ENCODE assay signal across 17 mouse cellular contexts in the genomic region with DNA sequence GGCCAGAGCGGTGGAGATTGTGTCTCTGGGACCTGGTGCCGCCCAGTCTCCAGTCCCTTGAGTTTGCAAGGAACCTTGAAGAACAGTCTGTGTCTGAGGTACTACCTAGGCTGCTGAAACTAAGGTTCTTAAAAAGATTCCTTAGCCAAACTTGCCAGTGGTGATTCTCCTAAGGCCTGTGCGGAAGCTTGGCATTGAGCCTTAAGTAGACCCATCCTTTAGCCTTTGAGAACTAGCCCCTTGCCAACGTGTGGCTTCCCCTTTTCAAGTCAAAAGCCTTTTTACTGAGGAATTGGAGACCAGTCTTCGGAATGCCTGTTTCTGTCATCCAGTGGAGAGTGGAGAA. TPM values are rescaled to one million over a fixed set of nuclear protein-coding genes. Genes with fewer than 3 reads are reported as not detected.
DNase-seq lines count a peak whose midpoint lies in the region; ATAC-seq and TF ChIP-seq lines count a peak whose summit lies in the region.
"Had no signal": no experiment of that assay in that cellular context is flagged by ENCODE, and none has a peak within 500 bp of the region (broad histone marks: within the 10 kb centered on the region; RNA-seq: fewer than 3 reads in every experiment).

No protein-coding gene starts in this region.

- TF ChIP-seq POLR2A in embryonic fibroblast, embryonic 13.5 days (IDR thresholded peaks at IDR 0.05; ENCODE audit: low read depth, low read length): no peak

- intact Hi-C loops in heart, postnatal 14 days (cut with DNase I): no loop called here

- H3K27me3 ChIP-seq in heart, embryonic 13.5 days (replicated peaks): peaks cover 100% of the 10 kb centered on the region
- peaks cover 97% of the 10 kb centered on the region for H3K27me3 ChIP-seq in kidney, embryonic 16.5 days (ENCODE audit: insufficient read depth, low read length)
- peaks cover 95% of the 10 kb centered on the region for H3K27me3 ChIP-seq in limb, embryonic 15.5 days

- H3K4me3 ChIP-seq in heart, embryonic 13.5 days: peak overlapping the region; percentile 40
- peak overlapping the region; percentile 41 for H3K4me3 ChIP-seq in kidney, embryonic 16.5 days (ENCODE audit: low read length)
- no peak overlapping the region for H3K4me3 ChIP-seq in embryonic fibroblast, embryonic 13.5 days (ENCODE audit: insufficient read depth, low read length)
- H3K4me3 ChIP-seq in limb, embryonic 15.5 days: peak overlapping the region; percentile 33

- peaks cover 6% of the 10 kb centered on the region; the same call in 1 of the 2 replicates for H3K4me1 ChIP-seq in heart, embryonic 13.5 days
- H3K4me1 ChIP-seq in kidney, embryonic 16.5 days (ENCODE audit: insufficient read depth, low read length): peaks cover 15% of the 10 kb centered on the region
- H3K4me1 ChIP-seq in embryonic fibroblast, embryonic 13.5 days (ENCODE audit: control insufficient read depth, insufficient read depth, low read length): no peaks in the 10 kb centered on the region
- peaks cover 17% of the 10 kb centered on the region for H3K4me1 ChIP-seq in limb, embryonic 15.5 days

- peak overlapping the region; percentile 66 for H3K4me2 ChIP-seq in heart, embryonic 13.5 days
- H3K4me2 ChIP-seq in kidney, embryonic 16.5 days (replicated peaks; ENCODE audit: low read depth, low read length): peak overlapping the region; percentile 60
- peak overlapping the region; percentile 48 for H3K4me2 ChIP-seq in limb, embryonic 15.5 days

- TF ChIP-seq CTCF in embryonic fibroblast, embryonic 13.5 days (IDR thresholded peaks at IDR 0.05; ENCODE audit: borderline replicate concordance, insufficient read depth, low read length): peak; percentile 32; the same call in 1 of the 2 replicates

- DNase-seq in heart, postnatal 14 days: no peak
- DNase-seq in kidney, postnatal 25 days: no peak
- no peak for DNase-seq in natural killer cell, adult 2 months (ENCODE audit: low spot score in 2 of 2)
- DNase-seq: cerebellum, adult 8-10 months; kidney, adult 11 months; spleen, adult 18-20 months had no signal

- no peaks in the 10 kb centered on the region for H3K36me3 ChIP-seq in heart, embryonic 13.5 days
- no peaks in the 10 kb centered on the region for H3K36me3 ChIP-seq in kidney, embryonic 16.5 days (ENCODE audit: insufficient read depth, low read length)
- no peaks in the 10 kb centered on the region for H3K36me3 ChIP-seq in limb, embryonic 15.5 days

- WGBS in heart, embryonic 13.5 days: 3% methylated on average over 5 of the region's 5 CpGs
- WGBS in kidney, embryonic 16.5 days: 13% methylated on average over 5 of the region's 5 CpGs
- 15% methylated on average over 5 of the region's 5 CpGs for WGBS in limb, embryonic 15.5 days

- H3K27ac ChIP-seq in heart, embryonic 13.5 days (replicated peaks): no peak overlapping the region
- H3K27ac ChIP-seq in kidney, embryonic 16.5 days (ENCODE audit: low read length): no peak overlapping the region
- no peak overlapping the region for H3K27ac ChIP-seq in embryonic fibroblast, embryonic 13.5 days (ENCODE audit: insufficient read depth, low read length)
- no peak overlapping the region for H3K27ac ChIP-seq in limb, embryonic 15.5 days
- H3K27ac ChIP-seq: macrophage; stomach, postnatal 0 days had no signal

- no peak for ATAC-seq in heart, embryonic 13.5 days (ENCODE audit: extremely low read depth, insufficient number of reproducible peaks, low FRiP score, low TSS enrichment)
- no peak for ATAC-seq in kidney, embryonic 16.5 days (ENCODE audit: low FRiP score, low TSS enrichment)
- ATAC-seq in limb, embryonic 15.5 days (ENCODE audit: insufficient number of reproducible peaks, low FRiP score, low TSS enrichment, low read depth): no peak
- ATAC-seq in granulocyte monocyte progenitor cell, adult 5-6 weeks (replicated peaks; ENCODE audit: poor library complexity, severe bottlenecking): no peak

- H3K9me3 ChIP-seq in heart, embryonic 13.5 days: no peaks in the 10 kb centered on the region
- no peaks in the 10 kb centered on the region for H3K9me3 ChIP-seq in kidney, embryonic 16.5 days (ENCODE audit: low read length)
- no peaks in the 10 kb centered on the region for H3K9me3 ChIP-seq in limb, embryonic 15.5 days

- H3K9ac ChIP-seq in heart, embryonic 13.5 days: no peak overlapping the region
- H3K9ac ChIP-seq in kidney, embryonic 16.5 days (replicated peaks; ENCODE audit: low read length): no peak overlapping the region
- H3K9ac ChIP-seq in limb, embryonic 15.5 days: no peak overlapping the region

RNA-seq across cellular contexts. Expression of gene Hoxc12, which starts 6.9 kb away (rescaled TPM):
- polyA plus RNA-seq in heart, embryonic 13.5 days (2015; fragmentation: Nextera tagmentation; extraction: Ambion mirVana): not detected in 2 replicates
- not detected for total RNA-seq in heart, postnatal 14 days (2021)
- not detected in 2 replicates for polyA plus RNA-seq in kidney, embryonic 16.5 days (2015; fragmentation: Nextera tagmentation; extraction: Ambion mirVana)
- polyA plus RNA-seq in embryonic fibroblast, embryonic 13.5 days (2011; ENCODE audit: insufficient read length, low read depth, missing spikeins): not detected in 2 replicates
- polyA plus RNA-seq in limb, embryonic 15.5 days (2015; fragmentation: Nextera tagmentation; extraction: Ambion mirVana): 3.9 TPM in 2 replicates
- not detected in 2 replicates for total RNA-seq in granulocyte monocyte progenitor cell, adult 5-6 weeks (2014; fragmentation: Nextera tagmentation)
- total RNA-seq in granulocyte monocyte progenitor cell, adult 5-6 weeks (2017): not detected in 2 replicates
- total RNA-seq: left cerebral cortex, postnatal 10 days had no signal
- polyA plus RNA-seq: gonadal fat pad, adult 2 months; liver, embryonic 16.5 days; macrophage; Patski; stomach, postnatal 0 days had no signal

RNA-seq across cellular contexts. Expression of gene Hoxc11, which starts 10.8 kb away (rescaled TPM):
- not detected in 2 replicates for polyA plus RNA-seq in heart, embryonic 13.5 days (2015; fragmentation: Nextera tagmentation; extraction: Ambion mirVana)
- total RNA-seq in heart, postnatal 14 days (2021): not detected
- 1.2 and 1.6 TPM in 2 replicates for polyA plus RNA-seq in kidney, embryonic 16.5 days (2015; fragmentation: Nextera tagmentation; extraction: Ambion mirVana)
- 0.40 and 1.2 TPM in 2 replicates for polyA plus RNA-seq in embryonic fibroblast, embryonic 13.5 days (2011; ENCODE audit: insufficient read length, low read depth, missing spikeins)
- polyA plus RNA-seq in limb, embryonic 15.5 days (2015; fragmentation: Nextera tagmentation; extraction: Ambion mirVana): 1.5 and 1.7 TPM in 2 replicates
- not detected in 2 replicates for total RNA-seq in granulocyte monocyte progenitor cell, adult 5-6 weeks (2014; fragmentation: Nextera tagmentation)
- total RNA-seq in granulocyte monocyte progenitor cell, adult 5-6 weeks (2017): not detected in 2 replicates
- total RNA-seq: left cerebral cortex, postnatal 10 days had no signal
- polyA plus RNA-seq: liver, embryonic 16.5 days; macrophage; Patski; stomach, postnatal 0 days had no signal

RNA-seq across cellular contexts. Expression of gene Hoxc13, which starts 22.5 kb away (rescaled TPM):
- polyA plus RNA-seq in heart, embryonic 13.5 days (2015; fragmentation: Nextera tagmentation; extraction: Ambion mirVana): 0.13 TPM in 1 of 2 replicates, not detected in the other
- not detected for total RNA-seq in heart, postnatal 14 days (2021)
- not detected in 2 replicates for polyA plus RNA-seq in kidney, embryonic 16.5 days (2015; fragmentation: Nextera tagmentation; extraction: Ambion mirVana)
- 0.21 TPM in 1 of 2 replicates, not detected in the other for polyA plus RNA-seq in embryonic fibroblast, embryonic 13.5 days (2011; ENCODE audit: insufficient read length, low read depth, missing spikeins)
- polyA plus RNA-seq in limb, embryonic 15.5 days (2015; fragmentation: Nextera tagmentation; extraction: Ambion mirVana): 7.7 and 7.9 TPM in 2 replicates
- not detected in 2 replicates for total RNA-seq in granulocyte monocyte progenitor cell, adult 5-6 weeks (2014; fragmentation: Nextera tagmentation)
- total RNA-seq in granulocyte monocyte progenitor cell, adult 5-6 weeks (2017): not detected in 2 replicates
- total RNA-seq: left cerebral cortex, postnatal 10 days had no signal
- polyA plus RNA-seq: gonadal fat pad, adult 2 months; liver, embryonic 16.5 days; macrophage; stomach, postnatal 0 days had no signal

RNA-seq across cellular contexts. Expression of gene Hoxc10, which starts 23.2 kb away (rescaled TPM):
- not detected in 2 replicates for polyA plus RNA-seq in heart, embryonic 13.5 days (2015; fragmentation: Nextera tagmentation; extraction: Ambion mirVana)
- not detected for total RNA-seq in heart, postnatal 14 days (2021)
- 49.0 and 54.0 TPM in 2 replicates for polyA plus RNA-seq in kidney, embryonic 16.5 days (2015; fragmentation: Nextera tagmentation; extraction: Ambion mirVana)
- polyA plus RNA-seq in embryonic fibroblast, embryonic 13.5 days (2011; ENCODE audit: insufficient read length, low read depth, missing spikeins): 7.3 and 16.6 TPM in 2 replicates
- polyA plus RNA-seq in limb, embryonic 15.5 days (2015; fragmentation: Nextera tagmentation; extraction: Ambion mirVana): 5.6 and 6.0 TPM in 2 replicates
- not detected in 2 replicates for total RNA-seq in granulocyte monocyte progenitor cell, adult 5-6 weeks (2014; fragmentation: Nextera tagmentation)
- total RNA-seq in granulocyte monocyte progenitor cell, adult 5-6 weeks (2017): not detected in 2 replicates
- total RNA-seq: left cerebral cortex, postnatal 10 days had no signal
- polyA plus RNA-seq: liver, embryonic 16.5 days; macrophage; stomach, postnatal 0 days had no signal

RNA-seq across cellular contexts. Expression of gene Hoxc5, which starts 23.8 kb away (rescaled TPM):
- polyA plus RNA-seq in heart, embryonic 13.5 days (2015; fragmentation: Nextera tagmentation; extraction: Ambion mirVana): 0.57 and 1.6 TPM in 2 replicates
- total RNA-seq in heart, postnatal 14 days (2021): not detected
- polyA plus RNA-seq in kidney, embryonic 16.5 days (2015; fragmentation: Nextera tagmentation; extraction: Ambion mirVana): 4.3 and 5.9 TPM in 2 replicates
- 7.6 and 11.0 TPM in 2 replicates for polyA plus RNA-seq in embryonic fibroblast, embryonic 13.5 days (2011; ENCODE audit: insufficient read length, low read depth, missing spikeins)
- 2.3 TPM in 2 replicates for polyA plus RNA-seq in limb, embryonic 15.5 days (2015; fragmentation: Nextera tagmentation; extraction: Ambion mirVana)
- total RNA-seq in granulocyte monocyte progenitor cell, adult 5-6 weeks (2014; fragmentation: Nextera tagmentation): not detected in 2 replicates
- total RNA-seq in granulocyte monocyte progenitor cell, adult 5-6 weeks (2017): not detected in 2 replicates
- total RNA-seq: left cerebral cortex, postnatal 10 days had no signal
- polyA plus RNA-seq: macrophage had no signal
